Mouse (Mus musculus) lung, adult 2 months (tissue): ENCODE results near the gene Pstk. TPM values are rescaled to one million over a fixed set of nuclear protein-coding genes. Genes with fewer than 3 reads are reported as not detected.
"Not testable (repeated sequence)": the region's sequence is repeated elsewhere in the genome, so short reads cannot be mapped to it uniquely, and the experiment has no call there.

ENCODE experiments used
- DNase-seq: peaks from one replicate; pipeline ENCODE4 v3.0.0; 2022
- H3K4me1 ChIP-seq: fragments of 200-500 bp; 2 replicates; pipeline ENCODE4 v1.6.1; 2011; ENCODE audit warnings: low read length; ENCODE audit not compliant: control insufficient read depth, insufficient read depth
- H3K4me3 ChIP-seq: fragments of 200-500 bp; replicated peaks from 2 replicates; pipeline ENCODE3; 2011; ENCODE audit warnings: low read depth, mild to moderate bottlenecking, control low read depth, low read length; ENCODE audit errors: extremely low read depth
- CTCF ChIP-seq: fragments of 200-500 bp; IDR thresholded peaks from 2 replicates; pipeline ENCODE4 v1.5.1; 2011; ENCODE audit warnings: mild to moderate bottlenecking, low read length, control low read depth; ENCODE audit not compliant: insufficient read depth
- POLR2A ChIP-seq: fragments of 200-500 bp; IDR thresholded peaks from 2 replicates; pipeline ENCODE4 v1.6.1; 2011; ENCODE audit warnings: low read depth, mild to moderate bottlenecking, control low read depth, low read length, borderline replicate concordance; ENCODE audit errors: extremely low read depth
- WGBS: fragments of 180-500 bp; shearing (Covaris S2); methylation state at CpG from one replicate; pipeline ENCODE4 v1.1.7; 2018; 5-methylcytosine and 5-hydroxymethylcytosine counted together
- polyA plus RNA-seq: library from polyadenylated mRNA; depleted of rRNA; stranded (reverse); fragments of >200 nt; gene quantifications from 2 replicates; pipeline ENCODE4 v1.2.3, GENCODE M21; 2012; rRNA removed

Gene Pstk
- polyA plus RNA-seq, 1 experiment, result 28.7 TPM

- Histone ChIP-seq H3K4me1 (peaks cover 6% of the 10 kb centered on the region), H3K4me3 (peak overlapping the region; percentile 20)
- no peak for DNase-seq
- TF ChIP-seq CTCF, result no peak
- 31% methylated on average over 2 of the region's 2 CpGs for WGBS
Observed at GRCm38 (mm10) chr7:131411941-131412270, 41.0 kb downstream of the Pstk start.

- not testable (repeated sequence) for H3K4me3 ChIP-seq, H3K4me1 ChIP-seq, DNase-seq
Observed at GRCm38 (mm10) chr7:131416742-131417141, 45.8 kb downstream of the Pstk start.

DNA sequence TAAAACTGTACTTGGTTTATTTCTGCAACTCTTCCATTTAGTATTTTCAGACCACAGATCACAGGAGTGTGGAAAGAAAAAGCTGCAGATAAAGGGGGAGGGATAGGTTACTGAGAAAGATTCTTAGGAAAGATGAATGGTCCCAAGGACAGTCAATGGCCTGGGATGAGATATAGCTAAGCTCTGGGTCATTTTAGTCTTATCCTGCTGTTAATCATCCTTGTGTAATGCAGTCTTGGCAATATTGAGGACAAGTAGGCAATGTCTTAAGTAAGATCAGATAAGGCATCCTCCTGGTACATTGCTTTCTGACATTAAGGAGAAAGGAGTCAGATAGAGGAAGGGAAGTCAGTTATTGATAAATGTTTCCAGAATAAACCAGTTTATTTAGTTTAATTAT is 46.7 kb downstream of the Pstk start:
- Histone ChIP-seq H3K4me3 (no peak overlapping the region), H3K4me1 (peaks cover 2% of the 10 kb centered on the region)
- TF ChIP-seq CTCF, result no peak
- TF ChIP-seq POLR2A, result no peak
- DNase-seq, result no peak

GRCm38 (mm10) chr7:131424912-131425311 is 54.0 kb downstream of the Pstk start:
- no peak overlapping the region for H3K4me3 ChIP-seq
- peaks cover under 1% of the 10 kb centered on the region; the same call in 1 of the 2 replicates for H3K4me1 ChIP-seq
- DNase-seq, result no peak
- no peak for TF ChIP-seq POLR2A
- TF ChIP-seq CTCF, result no peak
- WGBS, result 66% methylated on average over 2 of the region's 2 CpGs

DNA sequence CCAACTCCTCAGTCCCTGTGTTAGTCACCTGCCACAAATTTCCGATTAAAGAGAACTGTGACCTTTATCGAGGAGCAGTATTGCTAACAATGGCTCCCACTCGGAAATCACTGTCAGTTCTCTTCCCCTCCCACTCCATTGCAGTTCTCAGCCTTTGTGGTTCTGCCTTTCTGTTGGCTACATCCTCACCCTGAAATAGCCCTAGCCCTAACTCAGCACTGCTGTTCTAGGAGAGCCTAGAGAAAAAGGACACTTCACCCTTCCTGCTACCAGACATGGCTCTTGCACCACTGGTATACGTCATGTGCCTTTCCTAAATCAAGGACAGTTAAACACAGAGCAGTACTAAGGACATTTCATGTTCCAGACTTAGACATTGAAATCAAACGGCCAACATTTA is 56.4 kb downstream of the Pstk start:
- DNase-seq, result no peak
- no peak overlapping the region for H3K4me3 ChIP-seq
- 92% methylated on average over 5 of the region's 5 CpGs for WGBS
- TF ChIP-seq CTCF (no peak), POLR2A (no peak)
- no peaks in the 10 kb centered on the region for H3K4me1 ChIP-seq

GRCm38 (mm10) chr7:131432244-131432643 is 61.3 kb downstream of the Pstk start:
- no peaks in the 10 kb centered on the region for H3K4me1 ChIP-seq
- WGBS, result 17% methylated on average over 1 of the region's 1 CpGs
- no peak for TF ChIP-seq POLR2A
- TF ChIP-seq CTCF, result 0 out of 2 replicates have a peak, but pooled peaks have one; percentile 18
- H3K4me3 ChIP-seq, result no peak overlapping the region
- DNase-seq, result no peak

DNA sequence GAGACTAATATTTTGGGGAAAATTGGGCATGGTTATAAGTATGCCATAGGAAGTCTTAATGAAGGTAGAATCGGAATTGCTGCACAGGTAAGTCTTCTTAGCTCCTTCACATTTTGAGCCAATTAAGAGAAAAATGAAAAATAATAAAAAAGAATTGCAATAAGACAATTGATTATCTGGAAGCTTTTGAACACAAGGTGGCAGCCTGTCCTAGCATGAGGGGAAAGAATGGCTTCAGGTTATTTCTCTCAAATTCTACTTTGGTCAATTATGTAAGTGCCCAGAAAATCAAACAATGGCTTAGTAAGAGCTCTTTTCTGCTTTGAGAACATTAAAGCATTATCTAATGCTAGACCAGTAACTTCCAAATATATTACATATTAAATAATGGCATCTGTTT is 63.3 kb downstream of the Pstk start:
- no peaks in the 10 kb centered on the region for H3K4me1 ChIP-seq
- H3K4me3 ChIP-seq, result no peak overlapping the region
- TF ChIP-seq CTCF (no peak), POLR2A (no peak)
- no peak for DNase-seq
- WGBS, result 86% methylated on average over 1 of the region's 1 CpGs

GRCm38 (mm10) chr7:131437051-131437450 is 66.1 kb downstream of the Pstk start:
- Histone ChIP-seq H3K4me1 (no peaks in the 10 kb centered on the region), H3K4me3 (no peak overlapping the region)
- TF ChIP-seq CTCF (no peak), POLR2A (no peak)
- DNase-seq, result no peak
- 59% methylated on average over 3 of the region's 3 CpGs for WGBS

Other genes starting within 250 kb of the Pstk start
- gene 4933402N03Rik, start 224.8 kb upstream of the Pstk start, polyA plus RNA-seq, result not detected in 2 replicates
- gene 5430419D17Rik, start 196.7 kb upstream of the Pstk start, polyA plus RNA-seq, result 0.03 and 0.11 TPM in 2 replicates
- not detected in 2 replicates for gene Cuzd1, start 48.8 kb upstream of the Pstk start, polyA plus RNA-seq
- 0.62 TPM in 1 of 2 replicates, not detected in the other for gene Fam24b, start 41.6 kb upstream of the Pstk start, polyA plus RNA-seq
- gene Fam24a, start 37.3 kb upstream of the Pstk start, polyA plus RNA-seq, result not detected in 2 replicates
- gene 2310057M21Rik, start 8.4 kb upstream of the Pstk start, polyA plus RNA-seq, result 4.0 and 5.2 TPM in 2 replicates
- gene Ikzf5, start 39.4 kb downstream of the Pstk start, polyA plus RNA-seq, result 12.4 and 13.3 TPM in 2 replicates
- gene Acadsb, start 39.5 kb downstream of the Pstk start, polyA plus RNA-seq, result 9.3 and 14.6 TPM in 2 replicates
- gene Hmx3, start 171.7 kb downstream of the Pstk start, polyA plus RNA-seq, result not detected in 2 replicates
- not detected in 2 replicates for gene Hmx2, start 177.6 kb downstream of the Pstk start, polyA plus RNA-seq
- gene Bub3, start 189.1 kb downstream of the Pstk start, polyA plus RNA-seq, result 52.4 and 71.6 TPM in 2 replicates